Mouse (Mus musculus) lung, postnatal 10 days (tissue): ENCODE measurements around the gene Papola.

ENCODE experiments used
- DNase-seq: peaks from one replicate; pipeline ENCODE4 v3.0.0; 2021

Gene Papola

GRCm38 (mm10) chr12:105784196-105784999 is at the start of gene Papola:
Papola (plus strand) TSS chr12:105784694.
- peak; percentile 91 for DNase-seq

DNA sequence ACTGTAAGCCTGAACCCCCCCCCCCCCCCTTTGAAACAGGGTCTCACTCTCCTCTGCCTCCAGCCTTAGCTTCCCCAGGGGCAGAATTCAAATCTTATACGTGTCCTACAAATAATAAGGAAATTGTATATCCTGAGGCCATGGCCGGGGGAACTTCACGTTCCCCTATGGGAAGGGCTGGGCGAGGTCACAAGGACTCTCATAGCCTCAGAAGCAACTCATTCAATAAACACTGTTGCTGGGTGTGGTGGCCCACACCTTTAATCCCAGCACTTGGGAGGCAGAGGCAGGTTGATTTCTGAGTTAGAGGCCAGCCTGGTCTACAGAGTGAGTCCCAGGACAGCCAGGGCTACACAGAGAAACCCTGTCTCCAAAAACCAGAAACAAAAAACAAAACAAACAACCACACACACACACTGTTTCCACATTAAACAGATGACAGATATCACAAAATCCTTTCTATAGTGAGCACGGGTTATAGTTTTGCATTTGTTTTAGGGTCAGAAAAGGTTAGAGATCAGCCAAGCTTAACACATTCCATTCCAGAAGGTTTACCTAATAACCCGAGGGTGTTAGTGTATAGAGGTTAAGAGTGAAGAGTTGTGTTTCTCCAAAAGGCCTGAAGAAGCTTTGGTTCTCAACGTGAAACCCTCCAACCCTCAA is 49.1 kb upstream of the Papola start:
- no peak for DNase-seq

GRCm38 (mm10) chr12:105735889-105736251 is 48.6 kb upstream of the Papola start:
- no peak for DNase-seq

DNA sequence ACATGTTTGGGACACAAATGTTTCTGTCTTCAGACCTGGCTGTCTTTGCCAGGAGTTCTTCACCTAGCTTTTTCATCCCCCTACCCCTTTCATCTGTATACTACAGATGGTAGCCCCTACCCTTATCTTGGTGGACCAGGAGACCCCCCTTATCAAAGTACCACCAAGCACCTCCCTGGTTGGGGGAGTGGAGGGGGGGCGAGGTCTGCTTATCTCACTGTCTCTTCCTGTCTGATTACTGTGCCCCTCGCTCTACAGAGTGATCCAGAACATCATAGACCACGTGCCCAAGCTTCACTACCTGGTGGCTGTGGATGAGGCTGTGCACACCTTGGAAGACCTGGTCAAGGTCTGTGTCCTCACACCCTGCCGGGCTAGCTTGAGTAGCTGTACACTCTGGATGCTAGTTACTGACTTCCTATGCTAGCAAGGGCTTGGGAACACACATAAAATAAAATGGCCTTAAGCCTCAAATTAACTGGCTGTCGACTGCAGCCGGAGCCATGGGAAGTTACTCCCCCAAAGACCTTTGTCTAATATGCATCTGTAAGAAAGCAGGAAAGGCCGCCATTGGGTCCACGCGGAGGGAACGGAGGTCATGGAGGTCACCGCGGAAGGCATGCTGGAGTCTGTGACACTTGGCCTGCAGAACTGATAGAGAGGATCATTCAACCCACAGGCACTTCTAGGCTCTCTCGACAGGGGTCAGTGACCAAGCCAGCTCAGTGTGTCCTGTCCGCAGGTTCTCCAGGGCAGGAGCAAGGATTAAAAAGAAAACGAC is 46.0 kb upstream of the Papola start:
- no peak for DNase-seq

DNA sequence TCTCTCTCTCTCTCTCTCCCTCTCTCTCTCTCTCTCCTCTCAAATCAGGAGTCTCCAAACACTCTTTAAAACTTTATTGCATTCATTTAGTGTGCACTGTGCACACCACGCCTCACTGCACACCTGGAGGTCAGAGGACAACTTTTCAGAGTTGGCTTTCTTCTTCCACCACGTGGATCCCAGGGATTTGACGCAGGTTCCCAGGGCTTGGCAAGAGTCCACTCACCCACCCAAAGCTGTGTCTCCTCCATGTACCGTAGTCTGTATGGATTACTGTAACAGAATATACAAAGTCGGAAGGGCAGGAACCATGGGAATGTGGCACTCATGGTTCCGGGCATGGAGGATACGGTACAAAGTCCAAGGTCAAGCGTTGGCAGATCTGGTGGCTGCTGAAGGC is 44.8 kb upstream of the Papola start:
- no peak for DNase-seq

- DNase-seq: no peak
These were observed 36.4 kb upstream of the Papola start for GRCm38 (mm10) chr12:105748114-105748513.

GRCm38 (mm10) chr12:105753813-105754212 is 30.7 kb upstream of the Papola start:
- no peak for DNase-seq

DNA sequence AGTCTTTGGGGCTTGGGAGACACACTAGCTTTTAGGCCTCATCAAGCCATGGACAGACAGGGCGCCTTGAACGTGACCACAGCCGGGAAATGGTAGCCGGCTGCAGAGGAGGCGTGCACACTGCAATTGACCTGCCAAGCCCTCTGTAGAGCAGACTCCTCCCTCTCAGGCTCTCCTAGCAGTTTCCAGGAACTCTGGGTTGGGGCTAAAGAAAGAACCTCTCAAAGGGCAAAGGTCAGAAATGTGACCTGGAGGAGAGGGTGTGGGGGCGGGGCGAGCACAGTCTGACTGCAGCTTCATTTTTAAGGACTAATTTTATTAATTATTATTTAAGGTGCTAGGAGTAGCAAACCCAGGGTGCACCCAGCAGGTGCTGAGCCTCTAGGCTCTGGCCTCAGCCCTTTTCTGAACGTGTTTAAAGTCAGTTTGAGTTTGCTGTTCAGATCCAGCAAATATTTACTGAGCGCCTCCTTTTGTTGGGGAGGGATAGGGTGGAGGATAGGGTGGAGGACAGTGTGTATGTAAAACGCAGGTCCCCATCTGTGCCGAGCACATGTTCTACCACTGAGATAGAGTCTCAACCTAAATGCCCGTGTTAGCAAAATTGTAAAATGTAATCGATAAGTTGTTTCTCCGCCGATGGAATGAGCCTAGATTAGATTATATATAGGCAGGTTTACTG is 26.5 kb upstream of the Papola start:
- DNase-seq: no peak

DNA sequence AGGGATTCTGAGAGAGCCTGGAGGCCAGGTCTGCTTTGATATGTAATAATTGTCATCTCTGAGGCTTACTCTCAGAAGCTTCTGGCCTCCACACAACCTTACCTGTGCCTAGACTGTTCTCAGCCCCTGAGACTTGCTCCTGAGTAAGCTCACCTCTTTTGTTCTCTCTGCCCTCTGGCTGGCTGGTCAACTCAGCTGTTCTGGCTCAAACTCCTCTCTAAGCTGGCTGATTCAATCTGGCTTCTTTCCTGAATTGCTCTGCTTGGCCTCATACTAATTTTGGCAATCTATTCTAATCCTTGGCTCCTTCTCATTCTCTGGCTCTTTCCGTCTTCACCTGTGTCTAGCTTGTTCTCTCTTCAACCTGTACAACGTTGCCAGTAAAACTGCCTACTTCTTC is 25.6 kb upstream of the Papola start:
- DNase-seq: no peak

- DNase-seq: no peak
These were observed 24.5 kb upstream of the Papola start for GRCm38 (mm10) chr12:105759849-105760478.

DNA sequence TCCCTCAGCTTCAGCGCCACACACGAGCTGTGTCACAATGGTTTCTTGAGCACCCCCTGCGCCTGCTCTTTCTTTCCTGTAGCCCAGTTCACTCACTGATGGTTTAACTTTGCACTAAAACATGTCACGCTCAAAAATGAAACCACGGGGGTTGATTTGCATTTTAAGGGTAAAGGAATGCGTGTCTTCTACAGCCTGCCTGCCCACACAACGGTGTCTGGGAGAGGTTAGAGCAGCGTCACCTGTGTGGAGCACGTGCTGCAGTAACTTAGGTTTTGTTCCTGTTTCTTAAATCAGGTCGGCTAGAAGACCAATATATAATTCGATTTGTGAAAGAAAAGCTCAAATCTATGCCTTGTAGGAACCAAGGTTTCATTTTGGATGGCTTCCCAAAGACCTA is 23.3 kb upstream of the Papola start:
- no peak for DNase-seq

DNA sequence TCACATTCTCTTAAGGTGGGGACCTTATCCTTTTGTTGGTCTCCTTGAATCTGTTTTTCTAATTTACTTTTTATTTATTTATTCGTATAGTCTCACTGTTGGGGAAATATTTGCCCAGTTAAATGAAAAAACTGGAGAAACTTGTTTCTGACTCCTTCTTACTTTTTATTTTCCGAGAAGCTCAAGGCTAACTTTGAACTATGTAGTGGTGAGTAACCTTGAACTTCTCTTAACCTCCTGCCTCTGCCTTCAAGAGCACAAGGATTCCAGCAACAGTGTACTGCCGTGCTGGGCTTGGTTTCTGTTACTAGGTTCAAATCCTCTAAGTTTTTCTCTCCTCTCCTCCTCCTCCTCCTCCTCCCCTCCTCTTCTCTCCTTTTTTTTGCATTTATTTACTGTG is 22.9 kb upstream of the Papola start:
- DNase-seq: no peak

DNA sequence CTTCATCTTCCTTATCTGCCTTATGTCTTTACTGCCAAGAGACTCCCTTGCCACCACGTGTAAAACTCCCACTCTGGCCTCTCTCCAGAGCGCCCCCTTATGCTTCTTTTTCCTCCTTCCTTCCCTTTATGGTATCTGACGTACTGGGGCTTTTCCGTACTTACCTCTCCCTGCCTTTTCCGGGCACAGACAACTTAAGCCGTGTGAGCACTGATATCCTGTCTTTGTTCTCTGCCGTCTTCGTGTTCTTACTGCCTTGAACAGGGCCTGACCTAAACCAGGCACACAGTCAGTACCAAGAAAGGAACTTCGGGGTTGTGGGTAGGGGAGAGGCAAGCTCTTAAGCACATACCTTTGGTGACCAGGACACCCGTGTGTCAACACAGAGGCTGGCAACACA is 14.8 kb upstream of the Papola start:
- DNase-seq: peak; percentile 21

- DNase-seq: peak; percentile 38
These were observed 9.6 kb upstream of the Papola start for GRCm38 (mm10) chr12:105774871-105775270.

GRCm38 (mm10) chr12:105777651-105778050 is 6.8 kb upstream of the Papola start:
- no peak for DNase-seq

- DNase-seq: peak; percentile 83
These were observed 693 bp downstream of the Papola start for GRCm38 (mm10) chr12:105785000-105785774.

GRCm38 (mm10) chr12:105786113-105786512 is 1.6 kb downstream of the Papola start:
- no peak for DNase-seq

GRCm38 (mm10) chr12:105787626-105788025 is 3.1 kb downstream of the Papola start:
- no peak for DNase-seq

DNA sequence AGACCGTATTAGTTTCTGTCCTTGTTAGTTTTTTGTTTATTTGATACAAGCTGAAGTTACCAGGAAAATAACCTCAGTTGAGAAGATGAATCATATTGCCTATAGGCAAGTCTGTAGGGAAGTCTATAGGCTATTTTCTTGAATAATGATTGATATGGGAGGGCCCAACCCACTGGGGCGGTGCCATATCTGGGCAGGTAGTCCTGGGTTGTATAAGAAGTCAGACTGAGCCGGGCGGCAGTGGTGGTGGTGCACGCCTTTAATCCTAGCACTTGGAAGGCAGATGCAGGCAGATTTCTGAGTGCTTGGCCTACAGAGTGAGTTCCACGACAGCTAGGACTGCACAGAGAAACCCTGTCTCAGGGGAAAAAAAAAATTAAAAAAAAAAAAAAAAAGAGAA is 5.4 kb downstream of the Papola start:
- DNase-seq: no peak

DNA sequence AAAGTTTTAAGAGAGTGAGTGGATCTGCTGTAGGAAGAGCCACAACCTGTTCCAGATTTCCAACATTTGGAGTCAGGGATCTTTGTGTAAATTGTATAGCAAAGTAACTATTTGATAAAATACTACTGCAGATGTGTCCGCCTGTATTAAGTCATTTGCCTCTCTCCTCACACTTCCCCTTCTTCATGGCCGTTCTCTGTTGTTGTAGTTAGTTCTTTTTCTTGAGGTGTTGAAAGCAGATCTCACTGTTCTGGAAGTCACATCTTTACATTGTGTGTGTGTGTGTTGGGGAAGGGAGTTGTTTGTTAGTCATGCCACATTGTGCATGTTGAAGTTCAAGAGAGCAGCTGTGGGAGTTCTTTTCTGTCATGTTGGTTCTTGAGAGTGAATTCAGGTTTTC is 10.4 kb downstream of the Papola start:
- no peak for DNase-seq

DNA sequence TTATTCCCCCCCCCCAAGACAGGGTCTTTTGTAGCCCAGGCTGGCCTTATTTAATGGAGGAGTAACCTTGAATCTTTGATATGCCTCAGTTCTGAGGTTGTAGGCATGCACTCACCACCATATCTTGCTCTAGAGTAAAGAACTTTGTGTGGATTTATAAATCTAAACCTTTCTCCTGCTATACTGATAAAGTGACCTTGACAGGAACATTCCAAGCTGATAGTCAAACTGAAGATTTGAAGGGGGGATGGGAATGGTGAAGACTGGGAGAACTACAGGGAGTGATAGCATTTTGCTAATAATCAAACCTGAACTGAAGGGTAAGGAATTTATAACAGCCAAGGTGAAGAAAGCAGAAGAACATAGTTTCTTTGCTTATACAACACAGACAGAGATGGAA is 13.5 kb downstream of the Papola start:
- no peak for DNase-seq

DNA sequence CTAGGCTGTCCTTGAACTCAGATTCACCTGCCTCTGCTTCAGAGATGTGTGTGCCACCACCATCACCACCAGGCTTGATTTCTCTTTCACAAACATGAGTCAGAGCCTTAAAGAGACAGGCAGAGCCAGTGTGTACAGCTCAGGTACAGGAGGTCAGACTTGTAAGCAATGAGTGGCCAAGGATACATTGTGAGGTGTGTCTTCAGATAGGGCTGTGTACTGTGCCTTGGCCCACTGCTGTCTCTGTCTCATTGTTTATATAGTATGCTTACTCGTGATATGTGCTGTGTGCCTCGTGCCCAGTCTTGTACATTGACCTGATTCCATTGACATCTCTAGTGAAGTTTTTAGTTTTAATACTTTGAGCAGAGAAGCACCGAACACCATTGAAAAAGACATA is 21.3 kb downstream of the Papola start:
- DNase-seq: no peak
